Mouse (Mus musculus) limb, embryonic 11.5 days (tissue): ENCODE results near the gene Lmx1a. TPM values are rescaled to one million over a fixed set of nuclear protein-coding genes. Genes with fewer than 3 reads are reported as not detected.

Source experiments
- ATAC-seq: fragments of 200-750 bp; cut with Nextera tagmentation; 2 replicates; pipeline ENCODE4 v1.8.0; 2017; ENCODE audit warnings: low read depth; ENCODE audit not compliant: insufficient number of reproducible peaks, low FRiP score, low TSS enrichment
- DNase-seq: peaks from one replicate; pipeline ENCODE4 v3.0.0-alpha.2; 2015; ENCODE audit warnings: low spot score
- H3K27ac ChIP-seq: fragments of 300-500 bp; sonication (generic); replicated peaks from 2 replicates; pipeline ENCODE4 v1.5.1; 2014; ENCODE audit warnings: low read depth, mild to moderate bottlenecking, low read length
- H3K27me3 ChIP-seq: fragments of 300-500 bp; sonication (generic); 2 replicates; pipeline ENCODE4 v1.6.1; 2014; ENCODE audit warnings: mild to moderate bottlenecking, low read length, mixed read lengths; ENCODE audit not compliant: control insufficient read depth, insufficient read depth
- H3K36me3 ChIP-seq: fragments of 300-500 bp; sonication (generic); 2 replicates; pipeline ENCODE4 v1.6.1; 2014; ENCODE audit warnings: mild to moderate bottlenecking, low read length, moderate library complexity, mixed read lengths; ENCODE audit not compliant: control insufficient read depth, insufficient read depth
- H3K4me1 ChIP-seq: fragments of 300-500 bp; sonication (generic); 2 replicates; pipeline ENCODE4 v1.6.1; 2014; ENCODE audit warnings: low read length, mixed read lengths; ENCODE audit not compliant: control insufficient read depth, insufficient read depth
- H3K4me2 ChIP-seq: fragments of 300-500 bp; sonication (generic); 2 replicates; pipeline ENCODE4 v1.6.1; 2014; ENCODE audit warnings: low read depth, mild to moderate bottlenecking, moderate library complexity; ENCODE audit not compliant: severe bottlenecking
- H3K4me3 ChIP-seq: fragments of 300-500 bp; sonication (generic); 2 replicates; pipeline ENCODE4 v1.5.1; 2014; ENCODE audit warnings: low read depth, low read length
- H3K9ac ChIP-seq: fragments of 300-500 bp; sonication (generic); 2 replicates; pipeline ENCODE4 v1.6.1; 2014; ENCODE audit warnings: mild to moderate bottlenecking, low read length
- H3K9me3 ChIP-seq: fragments of 300-500 bp; sonication (generic); 2 replicates; pipeline ENCODE4 v1.6.1; 2016; ENCODE audit warnings: low read length; ENCODE audit not compliant: control insufficient read depth
- WGBS: fragments of 180-500 bp; shearing (Covaris S2); extraction: QIAGEN DNeasy Blood & Tissue Kit; methylation state at CpG from one replicate; pipeline ENCODE4 v1.1.7; 2014; 5-methylcytosine and 5-hydroxymethylcytosine counted together
- polyA plus RNA-seq: library from polyadenylated mRNA; unstranded; fragments of >200 nt; fragmentation: Nextera tagmentation; extraction: Ambion mirVana; gene quantifications from 2 replicates; pipeline ENCODE4 v1.2.1, GENCODE M21; 2014

Lmx1a gene
- polyA plus RNA-seq, 1 experiment from 2014 or later: 0.97 TPM

DNA sequence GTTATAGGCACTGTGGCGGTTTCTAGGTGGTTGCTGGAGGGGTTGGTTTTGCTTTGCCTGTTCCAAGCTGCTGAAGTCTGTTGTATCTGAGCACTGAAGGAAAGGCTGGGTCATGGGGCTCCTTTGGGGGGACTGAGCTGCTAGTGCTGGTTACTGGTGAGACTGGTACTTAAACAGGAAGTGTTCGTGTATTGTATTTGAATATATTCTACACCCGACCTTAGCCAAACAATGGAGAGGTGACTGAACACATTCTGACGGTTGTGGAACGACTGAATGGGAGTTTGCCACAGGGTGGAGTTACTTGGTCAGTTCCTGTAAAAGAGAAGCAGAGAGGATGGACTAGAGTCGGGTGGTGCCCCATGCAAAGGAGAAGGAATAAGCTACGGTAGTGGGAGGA is 115.8 kb downstream of the Lmx1a start:
- Histone ChIP-seq H3K4me1 (0 out of 2 replicates have a peak, but pooled peaks cover 3% of the 10 kb centered on the region), H3K9me3 (no peaks in the 10 kb centered on the region), H3K27me3 (0 out of 2 replicates have a peak, but pooled peaks cover 2% of the 10 kb centered on the region), H3K4me2 (no peak overlapping the region), H3K36me3 (no peaks in the 10 kb centered on the region), H3K9ac (no peak overlapping the region), H3K27ac (no peak overlapping the region), H3K4me3 (no peak overlapping the region)
- ATAC-seq: no peak
- no peak for DNase-seq
- 65% methylated on average over 7 of the region's 7 CpGs for WGBS

DNA sequence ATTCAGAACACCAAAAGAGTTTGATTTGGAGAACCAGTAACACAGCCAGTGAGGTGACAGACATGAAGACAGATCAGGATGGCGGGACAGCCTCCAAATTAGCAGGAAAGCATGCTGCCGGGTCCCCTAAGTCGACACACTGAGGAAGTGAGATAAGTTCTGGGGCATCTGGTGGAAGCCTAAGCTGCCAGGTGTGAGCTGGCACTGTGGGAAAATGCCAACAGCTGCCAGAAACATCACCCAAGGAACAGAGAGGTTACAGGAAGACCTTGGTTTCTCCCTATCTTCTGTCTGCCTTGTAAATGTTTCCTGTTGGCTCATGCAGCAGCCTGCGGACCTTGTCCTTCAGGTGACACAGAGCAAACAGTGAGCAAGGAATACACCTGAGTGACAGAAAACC is 122.1 kb downstream of the Lmx1a start:
- Histone ChIP-seq H3K27ac (no peak overlapping the region), H3K4me2 (no peak overlapping the region), H3K4me1 (no peaks in the 10 kb centered on the region), H3K36me3 (no peaks in the 10 kb centered on the region), H3K4me3 (no peak overlapping the region), H3K9me3 (no peaks in the 10 kb centered on the region), H3K27me3 (no peaks in the 10 kb centered on the region), H3K9ac (no peak overlapping the region)
- ATAC-seq: no peak
- no peak for DNase-seq
- whole genome bisulfite sequencing: 83% methylated on average over 4 of the region's 4 CpGs

DNA sequence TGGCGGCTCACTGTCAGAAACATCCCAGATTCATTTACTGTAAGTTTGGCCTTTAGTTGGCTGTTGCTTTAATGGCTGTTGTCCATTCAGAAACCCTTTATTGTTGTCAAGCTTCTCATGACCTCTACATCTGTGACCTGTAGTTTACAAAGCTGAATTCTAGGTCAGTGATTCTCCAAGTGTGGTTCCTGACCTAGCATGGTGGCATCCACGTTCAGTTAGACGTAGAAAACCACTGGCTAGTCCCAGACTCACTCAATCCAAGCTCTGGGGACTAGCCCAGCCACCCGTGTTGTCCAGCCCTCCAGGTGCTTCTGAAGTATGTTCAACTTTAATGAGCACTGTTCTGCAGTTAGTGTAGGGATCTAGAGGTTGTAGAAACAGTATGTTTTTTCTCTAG is 126.1 kb downstream of the Lmx1a start:
- no peak for DNase-seq
- no peak overlapping the region for H3K9ac ChIP-seq

DNA sequence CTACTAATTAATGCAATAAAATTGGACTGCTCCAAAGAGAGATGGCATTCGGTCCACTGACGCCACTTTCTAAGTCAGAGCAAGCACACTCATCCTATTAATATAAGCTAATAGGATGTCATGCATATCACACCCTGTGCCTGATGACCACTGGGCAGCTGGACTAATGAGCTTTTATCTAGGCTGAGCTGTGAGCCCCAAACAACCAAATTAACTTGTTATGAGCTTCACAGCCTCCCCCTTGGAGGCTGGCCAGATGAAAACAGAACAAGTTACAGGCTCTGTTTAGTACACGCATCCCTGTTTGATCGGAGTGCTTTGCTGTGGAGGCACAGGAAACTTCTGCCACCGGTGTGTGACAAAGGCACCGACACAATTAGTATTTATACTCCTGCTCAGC is 128.0 kb downstream of the Lmx1a start:
- Histone ChIP-seq H3K9ac (no peak overlapping the region), H3K4me2 (no peak overlapping the region), H3K27me3 (no peaks in the 10 kb centered on the region), H3K9me3 (no peaks in the 10 kb centered on the region), H3K36me3 (no peaks in the 10 kb centered on the region), H3K4me3 (no peak overlapping the region), H3K27ac (no peak overlapping the region), H3K4me1 (peaks cover 2% of the 10 kb centered on the region; the same call in 1 of the 2 replicates)
- 41% methylated on average over 6 of the region's 6 CpGs for WGBS
- ATAC-seq: no peak
- DNase-seq: no peak

More for the DNA sequence above, 126.1 kb downstream of the Lmx1a start:
- no peak for ATAC-seq
- H3K4me3 ChIP-seq: no peak overlapping the region
- 78% methylated on average over 4 of the region's 4 CpGs for WGBS
- H3K36me3 ChIP-seq: no peaks in the 10 kb centered on the region
- H3K27ac ChIP-seq: no peak overlapping the region
- no peaks in the 10 kb centered on the region for H3K27me3 ChIP-seq
- H3K4me2 ChIP-seq: no peak overlapping the region
- H3K9me3 ChIP-seq: no peaks in the 10 kb centered on the region
- no peaks in the 10 kb centered on the region; the same call in 1 of the 2 replicates for H3K4me1 ChIP-seq

DNA sequence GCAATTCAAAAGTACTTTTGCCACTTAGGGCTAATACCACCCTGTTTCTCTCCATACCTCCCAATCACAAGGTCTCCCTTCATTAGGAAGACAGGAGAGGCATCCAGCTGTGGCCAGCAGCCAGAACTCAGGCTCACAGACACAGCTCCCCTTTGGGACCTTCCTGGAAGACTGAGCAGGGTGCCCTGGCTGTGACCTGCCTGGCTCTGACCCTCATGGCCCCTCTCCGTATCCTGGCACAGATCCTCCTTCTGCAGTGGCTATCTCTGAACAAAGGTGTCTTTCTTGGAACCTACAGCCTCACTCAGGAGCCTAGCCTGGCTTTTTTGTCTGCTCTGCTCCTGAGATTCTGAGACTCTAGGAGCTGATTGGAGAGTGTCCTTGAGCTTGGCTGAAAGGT is 128.6 kb downstream of the Lmx1a start:
- H3K36me3 ChIP-seq: no peaks in the 10 kb centered on the region
- H3K4me2 ChIP-seq: no peak overlapping the region
- ATAC-seq: no peak
- no peaks in the 10 kb centered on the region for H3K27me3 ChIP-seq
- peaks cover 2% of the 10 kb centered on the region; the same call in 1 of the 2 replicates for H3K4me1 ChIP-seq
- H3K9ac ChIP-seq: no peak overlapping the region
- no peaks in the 10 kb centered on the region for H3K9me3 ChIP-seq
- DNase-seq: no peak
- WGBS: 44% methylated on average over 1 of the region's 1 CpGs
- H3K4me3 ChIP-seq: no peak overlapping the region
- H3K27ac ChIP-seq: no peak overlapping the region

DNA sequence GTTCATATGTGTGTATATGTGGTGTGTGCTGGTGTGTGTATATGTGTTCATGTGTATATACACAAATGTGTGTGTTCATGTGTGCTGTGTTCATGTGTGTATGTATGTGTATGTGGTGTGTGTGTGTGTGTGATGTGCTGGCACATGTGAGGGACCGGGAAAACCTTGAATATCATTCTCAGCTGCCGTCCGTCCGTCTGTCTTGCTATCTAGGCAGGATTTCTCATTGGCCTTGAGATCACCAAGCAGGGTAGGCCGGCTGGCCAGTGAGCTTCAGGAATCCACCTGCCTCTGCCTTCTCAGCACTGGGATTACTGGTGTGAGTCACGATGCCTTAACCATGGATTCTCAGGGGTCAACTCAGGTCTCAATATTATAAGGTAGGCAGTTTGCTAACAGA is 131.0 kb downstream of the Lmx1a start:
- Histone ChIP-seq H3K4me2 (no peak overlapping the region), H3K4me3 (no peak overlapping the region), H3K36me3 (no peaks in the 10 kb centered on the region), H3K27ac (no peak overlapping the region), H3K9ac (no peak overlapping the region), H3K4me1 (peaks cover 2% of the 10 kb centered on the region; the same call in 1 of the 2 replicates), H3K9me3 (no peaks in the 10 kb centered on the region), H3K27me3 (no peaks in the 10 kb centered on the region)
- DNase-seq: no peak
- no peak for ATAC-seq
- 90% methylated on average over 6 of the region's 6 CpGs for WGBS

DNA sequence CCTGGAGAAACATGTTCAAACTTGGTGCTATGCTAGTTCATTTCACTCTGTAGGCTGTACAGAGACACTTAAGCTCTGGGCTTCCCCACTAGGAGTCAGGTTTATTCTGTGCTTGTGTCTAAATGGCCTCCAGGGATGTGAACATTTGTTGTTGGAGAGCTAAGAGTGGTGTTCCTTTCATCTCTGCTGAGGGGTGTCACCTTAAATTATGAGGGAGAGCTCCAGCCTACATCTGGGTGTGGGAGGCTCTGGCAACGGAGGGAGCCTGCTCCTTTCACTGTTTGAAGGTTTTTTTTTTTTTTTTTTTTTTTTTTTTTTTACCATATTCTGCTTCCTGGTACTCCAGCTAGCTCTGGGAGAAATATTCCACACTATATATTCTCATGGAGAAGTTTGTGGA is 132.1 kb downstream of the Lmx1a start:
- ATAC-seq (no peak), DNase-seq (no peak)
- Histone ChIP-seq H3K27me3 (no peaks in the 10 kb centered on the region), H3K4me3 (no peak overlapping the region), H3K36me3 (no peaks in the 10 kb centered on the region), H3K4me1 (peaks cover 2% of the 10 kb centered on the region; the same call in 1 of the 2 replicates), H3K9ac (no peak overlapping the region), H3K27ac (no peak overlapping the region), H3K4me2 (no peak overlapping the region), H3K9me3 (no peaks in the 10 kb centered on the region)
- 7% methylated on average over 1 of the region's 1 CpGs for WGBS

DNA sequence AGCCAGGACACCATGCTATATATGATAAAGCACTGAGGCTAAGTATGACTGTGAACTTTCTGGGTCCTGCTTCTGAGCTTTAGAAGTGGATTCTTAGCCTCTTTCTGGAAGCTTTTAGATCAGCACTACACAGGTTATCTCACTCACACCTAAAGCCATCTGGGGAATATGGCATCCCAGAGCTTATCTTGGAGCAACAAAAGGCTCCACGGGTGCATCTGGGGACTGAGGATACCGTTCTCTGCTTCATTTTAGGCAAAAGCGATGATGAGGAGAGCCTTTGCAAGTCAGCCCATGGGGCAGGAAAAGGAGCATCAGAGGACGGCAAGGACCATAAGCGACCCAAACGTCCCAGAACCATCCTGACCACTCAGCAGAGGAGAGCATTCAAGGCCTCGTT is 141.3 kb downstream of the Lmx1a start:
- H3K27ac ChIP-seq: no peak overlapping the region
- no peaks in the 10 kb centered on the region for H3K27me3 ChIP-seq
- no peaks in the 10 kb centered on the region for H3K4me1 ChIP-seq
- no peaks in the 10 kb centered on the region for H3K9me3 ChIP-seq
- ATAC-seq (no peak), DNase-seq (no peak)
- 87% methylated on average over 7 of the region's 7 CpGs for WGBS
- no peak overlapping the region for H3K9ac ChIP-seq
- no peaks in the 10 kb centered on the region for H3K36me3 ChIP-seq
- no peak overlapping the region for H3K4me2 ChIP-seq
- H3K4me3 ChIP-seq: no peak overlapping the region

DNA sequence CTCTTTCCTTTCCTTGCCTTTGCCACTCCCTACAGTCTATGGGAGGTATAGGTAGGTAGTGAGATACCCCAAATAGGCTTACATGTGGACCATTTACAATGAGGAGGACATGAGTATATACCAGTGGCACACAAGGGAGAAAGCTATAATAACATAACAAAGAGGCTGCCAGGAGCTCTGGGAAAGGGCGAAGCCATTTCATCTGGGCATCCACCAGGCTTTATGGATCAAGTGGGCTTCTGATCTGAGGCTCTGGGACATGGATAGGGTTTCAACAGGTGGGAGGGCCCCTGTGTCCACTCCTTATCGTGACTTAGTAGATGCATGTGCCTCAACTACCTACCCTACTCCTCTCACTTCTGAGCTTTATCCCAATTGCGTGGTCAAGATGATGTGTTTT is 142.6 kb downstream of the Lmx1a start:
- no peak for DNase-seq
- Histone ChIP-seq H3K4me2 (no peak overlapping the region), H3K27ac (no peak overlapping the region), H3K4me1 (no peaks in the 10 kb centered on the region), H3K36me3 (no peaks in the 10 kb centered on the region), H3K27me3 (no peaks in the 10 kb centered on the region), H3K9ac (no peak overlapping the region), H3K9me3 (no peaks in the 10 kb centered on the region), H3K4me3 (no peak overlapping the region)
- no peak for ATAC-seq
- 92% methylated on average over 3 of the region's 3 CpGs for WGBS
